Mouse (Mus musculus): ENCODE data around the gene Ftl1.

GRCm38 (mm10) chr7:45462325-45462724, 2.6 kb upstream of the Ftl1 start:
- no peak for TF ChIP-seq ZC3H11A (IDR thresholded peaks at IDR 0.05; ENCODE audit: borderline replicate concordance, low read depth, low read length)
- TF ChIP-seq CHD2 (IDR thresholded peaks at IDR 0.05; ENCODE audit: low read depth, low read length) = no peak
- TF ChIP-seq MAFK (IDR thresholded peaks at IDR 0.05; ENCODE audit: insufficient read depth, low read depth, low read length) = no peak
